Mouse (Mus musculus): ENCODE results near the gene Pcdh18. TPM values are rescaled to one million over a fixed set of nuclear protein-coding genes. Genes with fewer than 3 reads are reported as not detected.
A peak's percentile ranks its signal among the peaks of the same experiment; 100 is the strongest.

Gene Pcdh18
- total RNA-seq (2021): 10 to 100 TPM; 13.1 to 18.1 TPM

GRCm38 (mm10) chr3:49756870-49757625 lies at the start of gene Pcdh18:
Gene Pcdh18 (minus strand): TSS chr3:49757325.
- intact Hi-C loops (cut with DNase I): loop anchor here (10.0 kb wide), 2 partner anchors 548 to 662 kb away; no protein-coding TSS in a partner anchor
- DNase-seq (ENCODE audit: extremely low spot score in 1 of 2, low spot score in 2 of 2): peak; percentile 69 to 90

- intact Hi-C loops (cut with DNase I): no loop called here
- no peak for DNase-seq (ENCODE audit: extremely low spot score in 1 of 2, low spot score in 2 of 2)
These were observed 49.7 kb upstream of the Pcdh18 start for GRCm38 (mm10) chr3:49806823-49807222.

- intact Hi-C loops (cut with DNase I): no loop called here
- DNase-seq (ENCODE audit: extremely low spot score in 1 of 2, low spot score in 2 of 2): no peak
These were observed 48.4 kb upstream of the Pcdh18 start for GRCm38 (mm10) chr3:49805511-49805910.

- DNase-seq (ENCODE audit: extremely low spot score in 1 of 2, low spot score in 2 of 2): no peak
- intact Hi-C loops (cut with DNase I): no loop called here
These were observed 31.2 kb upstream of the Pcdh18 start for GRCm38 (mm10) chr3:49788296-49788695.

GRCm38 (mm10) chr3:49787719-49788118 lies 30.6 kb upstream of the Pcdh18 start:
- intact Hi-C loops (cut with DNase I): no loop called here
- DNase-seq (ENCODE audit: extremely low spot score in 1 of 2, low spot score in 2 of 2): no peak

- intact Hi-C loops (cut with DNase I): no loop called here
- DNase-seq (ENCODE audit: extremely low spot score in 1 of 2, low spot score in 2 of 2): no peak
These were observed 12.0 kb upstream of the Pcdh18 start for GRCm38 (mm10) chr3:49768992-49769738.

- intact Hi-C loops (cut with DNase I): no loop called here
- no peak for DNase-seq (ENCODE audit: extremely low spot score in 1 of 2, low spot score in 2 of 2)
These were observed 5.6 kb upstream of the Pcdh18 start for GRCm38 (mm10) chr3:49762711-49763110.

GRCm38 (mm10) chr3:49761971-49762370 lies 4.8 kb upstream of the Pcdh18 start:
- intact Hi-C loops (cut with DNase I): no loop called here
- no peak for DNase-seq (ENCODE audit: extremely low spot score in 1 of 2, low spot score in 2 of 2)

GRCm38 (mm10) chr3:49757626-49758019 lies 498 bp upstream of the Pcdh18 start:
- intact Hi-C loops (cut with DNase I): loop anchor here (10.0 kb wide), 2 partner anchors 547 to 663 kb away; no protein-coding TSS in a partner anchor
- DNase-seq (ENCODE audit: extremely low spot score in 1 of 2, low spot score in 2 of 2): peak in 1 of 2 experiments; percentile 29

GRCm38 (mm10) chr3:49755986-49756845 lies 909 bp downstream of the Pcdh18 start:
- intact Hi-C loops (cut with DNase I): loop anchor here (10.0 kb wide), 2 partner anchors 549 to 661 kb away; no protein-coding TSS in a partner anchor
- peak in 1 of 2 experiments; percentile 43 for DNase-seq (ENCODE audit: extremely low spot score in 1 of 2, low spot score in 2 of 2)

- no peak for DNase-seq (ENCODE audit: extremely low spot score in 1 of 2, low spot score in 2 of 2)
- intact Hi-C loops (cut with DNase I): loop anchor here (10.0 kb wide), 2 partner anchors 552 to 658 kb away; no protein-coding TSS in a partner anchor
These were observed 4.4 kb downstream of the Pcdh18 start for GRCm38 (mm10) chr3:49752766-49753165.

- intact Hi-C loops (cut with DNase I): loop anchor here (10.0 kb wide), 2 partner anchors 555 to 655 kb away; no protein-coding TSS in a partner anchor
- DNase-seq (ENCODE audit: extremely low spot score in 1 of 2, low spot score in 2 of 2): no peak
These were observed 7.4 kb downstream of the Pcdh18 start for GRCm38 (mm10) chr3:49749491-49750284.

- intact Hi-C loops (cut with DNase I): no loop called here
- DNase-seq (ENCODE audit: extremely low spot score in 1 of 2, low spot score in 2 of 2): no peak
These were observed 9.1 kb downstream of the Pcdh18 start for GRCm38 (mm10) chr3:49748054-49748453.

GRCm38 (mm10) chr3:49739061-49739460 lies 18.1 kb downstream of the Pcdh18 start:
- intact Hi-C loops (cut with DNase I): no loop called here
- no peak for DNase-seq (ENCODE audit: extremely low spot score in 1 of 2, low spot score in 2 of 2)

GRCm38 (mm10) chr3:49738531-49738930 lies 18.6 kb downstream of the Pcdh18 start:
- intact Hi-C loops (cut with DNase I): no loop called here

GRCm38 (mm10) chr3:49706503-49706902 lies 50.6 kb downstream of the Pcdh18 start:
- no peak for DNase-seq (ENCODE audit: extremely low spot score in 1 of 2, low spot score in 2 of 2)
- intact Hi-C loops (cut with DNase I): no loop called here

More at GRCm38 (mm10) chr3:49738531-49738930, 18.6 kb downstream of the Pcdh18 start:
- no peak for DNase-seq (ENCODE audit: extremely low spot score in 1 of 2, low spot score in 2 of 2)

- intact Hi-C loops (cut with DNase I): no loop called here
- DNase-seq (ENCODE audit: extremely low spot score in 1 of 2, low spot score in 2 of 2): no peak
These were observed 57.2 kb downstream of the Pcdh18 start for GRCm38 (mm10) chr3:49699951-49700350.

Data from left cerebral cortex, postnatal 10 days (tissue).